Mouse (Mus musculus) layer of hippocampus, adult 9-10 months (tissue): ENCODE measurements around the gene Hjurp.

Experiments used
- DNase-seq: peaks from one replicate; pipeline ENCODE4 v3.0.0; 2022; ENCODE audit warnings: low spot score

The Hjurp gene

DNA sequence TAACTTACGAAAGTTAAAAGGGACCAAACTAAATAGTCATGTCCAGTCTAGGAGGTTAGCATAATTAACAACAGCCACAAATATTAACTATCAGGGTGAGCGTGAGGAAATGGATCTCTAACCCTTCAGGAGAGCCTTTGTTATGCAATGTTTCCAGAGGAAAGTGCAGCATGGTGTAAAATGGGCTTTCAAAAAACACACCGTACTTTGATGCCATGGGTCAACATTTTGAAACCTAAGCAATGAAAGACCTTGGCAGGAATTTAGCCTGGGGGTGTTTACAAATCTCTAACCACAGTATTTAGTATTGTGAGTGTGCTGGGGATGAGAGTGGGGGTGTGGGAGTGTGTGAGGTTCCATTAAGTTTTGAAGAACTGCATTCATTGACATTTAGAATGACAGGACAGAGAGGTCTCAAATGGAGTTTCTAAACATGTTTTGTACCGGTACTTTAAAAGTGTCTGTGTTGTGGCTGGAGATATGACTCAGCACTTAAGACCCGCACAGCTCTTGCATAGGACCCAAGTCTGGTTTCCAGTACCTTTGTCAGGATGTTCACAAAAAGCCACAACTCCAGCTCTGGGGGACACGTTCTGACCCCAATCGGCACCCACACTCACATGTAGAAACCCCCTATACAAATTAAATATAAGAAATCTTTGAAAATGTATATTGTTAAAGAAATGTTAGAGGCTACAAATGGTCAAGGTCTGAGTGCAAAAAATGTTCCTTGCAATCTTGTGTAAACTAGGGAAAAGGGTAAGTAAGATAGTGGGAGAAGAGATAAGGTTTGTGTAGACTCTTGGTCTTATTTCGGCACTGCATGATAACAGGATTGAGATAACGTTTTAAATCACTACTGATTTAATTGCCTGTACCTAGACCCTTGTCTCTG is 1.9 kb upstream of the Hjurp start:
- no peak for DNase-seq

DNA sequence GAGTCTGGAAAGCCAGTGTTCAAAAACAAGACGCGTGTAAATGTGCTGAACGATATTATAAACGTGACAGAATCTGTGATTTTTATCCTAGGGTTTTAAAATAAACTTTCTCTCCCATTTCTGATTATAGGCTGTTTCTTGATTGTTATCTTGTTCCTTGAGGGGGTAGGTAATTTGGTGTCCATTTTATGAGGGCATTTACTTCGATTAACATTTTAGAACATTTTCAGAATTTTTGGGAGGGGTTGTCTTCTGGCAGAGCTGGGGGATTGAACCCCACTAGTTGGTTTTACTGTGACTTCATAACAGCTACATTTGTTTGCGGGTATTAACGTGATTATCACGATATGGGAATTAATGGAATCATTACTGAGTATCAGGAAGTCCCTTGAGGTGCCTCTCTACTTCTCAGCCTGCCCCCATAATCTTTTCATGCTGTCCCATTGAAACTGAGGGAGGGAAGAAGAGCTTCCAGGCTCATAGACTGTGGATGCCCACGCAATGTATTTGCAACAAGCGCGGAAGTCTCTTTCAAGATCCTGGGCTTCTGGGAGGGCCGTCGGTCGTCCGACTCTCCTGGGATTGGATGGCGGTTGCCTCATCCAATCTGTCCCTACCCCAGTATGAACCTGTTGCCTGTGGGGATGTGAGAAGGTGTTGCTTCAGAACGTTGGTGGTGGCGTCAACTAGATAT is 532 bp upstream of the Hjurp start:
- no peak for DNase-seq

DNA sequence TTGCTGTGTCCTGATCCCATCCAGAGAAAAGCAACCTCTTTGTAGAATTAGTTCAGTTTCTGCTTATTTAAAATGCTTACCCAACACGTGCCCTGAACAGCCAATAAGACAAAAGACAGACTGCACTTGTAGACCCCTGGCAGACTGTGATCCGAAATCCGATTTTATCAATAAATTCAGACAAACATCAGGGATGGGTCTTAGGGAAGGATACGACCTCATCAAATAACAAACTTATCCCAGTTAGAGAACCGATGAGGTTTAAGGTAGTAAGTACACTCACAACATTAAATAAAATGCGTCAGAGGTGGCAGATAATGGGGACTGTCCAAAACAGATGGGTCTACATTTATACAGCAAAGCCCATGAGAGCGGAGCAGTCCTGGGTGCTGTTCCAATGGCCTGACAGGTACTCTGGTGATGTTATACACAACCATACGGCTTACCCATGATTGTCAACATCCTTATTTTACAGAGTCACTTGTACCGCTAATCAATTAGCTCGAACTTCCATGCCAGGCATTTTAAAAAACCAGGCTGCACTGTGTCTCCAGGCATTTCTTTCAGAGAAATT is 822 bp downstream of the Hjurp start:
- no peak for DNase-seq

DNA sequence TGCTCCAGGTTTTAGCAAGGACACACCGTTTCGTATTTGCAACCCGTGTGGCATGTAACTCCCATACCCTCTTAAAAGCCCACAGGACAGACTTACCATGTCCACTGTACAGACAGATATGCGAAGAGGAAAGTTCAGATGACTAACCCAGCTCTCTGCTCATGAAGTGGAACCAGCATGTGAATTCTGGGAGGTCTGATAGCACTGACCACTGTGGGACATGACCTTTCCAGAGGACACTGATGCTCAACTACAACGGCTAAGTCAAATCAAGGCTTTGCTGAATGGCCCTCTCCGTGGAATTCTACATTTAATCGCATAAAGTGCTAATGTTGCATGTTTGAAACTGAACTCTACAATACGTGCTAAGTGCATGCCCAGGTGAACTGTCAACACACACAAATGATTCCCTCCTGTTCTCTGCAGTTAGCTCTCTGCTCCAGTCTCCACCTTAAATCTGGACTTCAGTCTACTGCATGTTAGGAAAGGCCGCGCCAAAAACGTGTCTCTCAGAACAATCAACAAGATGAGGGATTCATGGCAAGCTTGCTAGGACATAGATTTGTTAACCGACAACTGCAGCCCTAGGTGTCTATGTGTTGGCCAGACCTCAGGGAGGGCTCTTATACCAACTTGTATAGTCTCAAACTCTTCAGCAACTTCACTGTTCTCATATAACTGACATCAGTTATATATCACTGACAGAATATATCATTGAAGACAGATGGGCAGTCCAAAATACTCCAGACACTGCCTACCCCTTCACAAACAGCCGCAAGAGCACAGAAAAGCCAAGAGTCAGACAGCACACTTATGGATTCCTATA is 1.5 kb downstream of the Hjurp start:
- DNase-seq, result no peak

DNA sequence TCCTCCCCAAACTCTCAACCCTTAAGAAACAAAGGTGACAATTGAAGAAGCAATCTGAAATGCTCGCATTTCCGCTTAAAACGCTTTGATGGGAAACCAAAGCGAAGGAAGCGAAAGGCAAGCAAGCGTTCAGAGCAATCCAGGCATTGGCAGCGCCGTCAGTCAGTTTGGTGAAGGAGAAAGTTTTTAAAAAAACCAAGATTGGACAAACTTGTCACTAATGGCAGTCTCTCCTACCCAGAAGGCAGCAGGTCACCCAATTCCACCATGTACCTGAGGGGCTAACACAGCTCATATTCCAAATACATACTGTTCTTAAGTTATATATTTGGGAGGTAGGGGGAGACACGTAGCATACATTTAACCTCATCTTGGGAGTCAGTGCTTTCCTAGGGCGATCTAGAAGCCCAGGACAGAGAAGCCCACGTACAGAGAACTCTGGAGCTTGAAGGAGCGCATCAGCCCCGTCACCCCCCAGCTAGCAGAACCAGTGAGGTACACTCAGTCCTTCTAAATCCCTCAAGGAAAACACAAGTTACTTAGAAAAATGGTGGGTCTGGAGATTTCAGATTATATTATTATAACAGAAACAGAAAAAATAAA is 2.3 kb downstream of the Hjurp start:
- DNase-seq, result no peak

DNA sequence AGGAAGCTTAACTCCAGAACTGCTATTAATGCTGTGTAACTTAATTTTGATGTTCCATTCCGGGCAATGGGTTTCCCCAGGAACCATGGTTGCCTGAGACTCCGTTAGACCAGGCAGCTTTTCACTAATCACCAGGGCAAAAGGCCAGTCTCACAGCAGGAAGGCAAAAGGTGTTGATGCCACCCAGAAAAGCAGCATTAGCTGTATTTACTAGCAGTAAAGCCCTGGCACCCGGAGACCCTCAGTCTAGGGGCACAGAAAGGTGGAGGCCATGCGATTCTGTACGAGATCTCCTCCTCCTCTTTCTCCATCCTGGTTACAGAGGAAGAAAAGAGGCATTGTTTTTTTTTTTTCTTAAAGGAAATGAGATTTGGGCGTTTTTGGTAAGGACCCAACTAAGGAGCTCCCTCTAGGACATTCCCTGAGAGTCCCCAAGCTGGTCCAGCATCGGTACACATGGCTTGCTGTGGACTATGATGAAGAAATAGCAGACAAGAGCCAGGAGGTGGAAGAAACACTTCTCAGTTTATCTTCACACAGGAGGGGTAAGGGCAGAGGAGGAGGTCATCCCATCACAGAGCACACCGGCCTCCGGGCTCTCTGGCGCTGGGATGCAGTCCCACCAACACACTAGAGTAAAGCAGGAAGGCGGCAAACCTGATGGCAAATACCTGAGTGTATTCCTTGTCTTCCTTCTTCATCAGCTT is 2.9 kb downstream of the Hjurp start:
- DNase-seq, result no peak

DNA sequence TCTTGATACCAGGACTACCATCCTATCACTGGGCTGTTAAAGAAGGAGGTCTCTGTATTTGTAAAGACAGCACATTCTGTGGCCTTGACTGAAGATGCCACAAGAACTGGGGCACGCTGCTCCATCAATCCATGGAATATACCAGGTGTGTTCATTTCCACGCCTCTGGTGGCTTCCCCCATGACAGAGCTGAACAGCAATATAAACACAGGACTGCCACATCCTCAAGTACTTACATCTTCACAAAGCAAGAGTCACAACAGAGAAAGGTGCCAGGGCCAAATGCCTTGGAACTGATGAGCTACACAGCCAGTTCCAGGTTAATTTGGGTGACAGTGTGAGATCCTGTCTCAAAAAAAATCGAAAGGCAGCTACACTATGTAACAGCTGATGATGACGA is 3.6 kb downstream of the Hjurp start:
- DNase-seq, result no peak

DNA sequence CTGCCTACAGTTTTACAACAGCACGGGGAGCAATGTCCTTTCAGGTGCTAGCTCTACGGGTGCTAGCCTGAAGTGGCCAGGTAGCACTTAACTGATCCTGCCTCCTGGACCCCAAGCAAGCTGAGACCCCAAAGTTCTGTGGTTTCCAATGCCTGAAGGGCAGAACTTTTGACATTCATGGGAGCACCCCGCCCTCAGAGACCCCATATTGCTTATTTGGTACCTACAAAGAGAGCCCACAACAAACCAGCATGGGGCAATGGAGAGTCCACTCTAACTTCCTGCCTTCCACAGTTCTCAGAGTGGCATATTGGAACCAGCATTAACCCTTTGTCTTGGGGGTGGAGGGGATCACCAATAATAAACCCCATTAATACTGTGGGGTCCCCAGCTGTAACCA is 4.1 kb downstream of the Hjurp start:
- no peak for DNase-seq

DNA sequence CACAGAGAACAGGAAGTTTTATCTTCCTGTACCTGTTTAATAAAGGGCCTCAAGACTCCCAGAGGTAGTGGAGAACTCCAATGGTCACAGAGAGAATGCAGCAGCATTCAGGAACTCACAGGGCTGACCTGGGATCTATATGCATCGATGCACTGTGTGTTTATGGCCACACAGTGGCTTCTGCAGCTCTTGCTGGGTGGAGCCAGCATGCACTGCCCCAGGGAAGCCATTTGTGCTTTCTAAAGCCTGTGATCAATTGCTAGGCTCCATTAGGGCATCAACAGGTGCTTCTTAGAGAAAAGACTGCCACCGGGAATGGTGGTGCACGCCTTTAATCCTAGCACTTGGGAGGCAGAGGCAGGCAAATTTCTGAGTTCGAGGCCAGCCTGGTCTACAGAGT is 4.6 kb downstream of the Hjurp start:
- DNase-seq, result no peak

DNA sequence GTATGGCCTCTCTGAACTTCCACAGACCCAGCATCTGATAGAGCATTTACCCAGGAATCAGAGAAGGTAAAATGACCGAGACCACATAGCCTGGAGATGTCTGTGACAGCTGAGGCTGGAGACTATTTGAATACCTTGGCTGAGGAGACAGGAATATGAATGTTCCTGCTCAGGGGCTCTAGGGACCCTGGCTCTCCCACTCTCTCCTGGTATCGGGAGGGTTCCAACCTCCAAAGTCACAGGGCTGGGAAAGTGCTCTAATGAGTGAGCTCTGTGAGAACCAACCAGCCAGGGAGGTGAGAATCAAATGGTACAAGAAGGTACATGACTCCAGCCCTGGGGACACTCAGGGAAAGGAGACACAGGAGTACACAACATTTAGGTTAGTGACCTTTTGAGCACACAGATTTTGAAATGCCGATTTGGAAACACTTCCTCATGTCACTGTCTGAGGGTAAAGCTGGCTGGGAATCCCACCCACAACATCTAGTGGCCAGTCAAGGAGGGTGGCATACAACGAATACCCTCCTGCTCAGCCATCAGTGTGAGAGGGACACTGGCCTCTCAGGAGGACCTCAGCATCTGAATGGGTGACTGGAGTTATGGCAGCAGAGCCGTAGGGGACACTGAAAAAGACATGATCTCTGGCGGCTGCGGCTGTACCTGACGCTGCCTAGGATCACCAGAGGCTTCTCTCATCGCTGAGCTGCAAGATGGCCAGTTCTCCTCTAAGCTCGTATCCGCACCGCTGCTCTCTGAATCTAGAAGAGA is 7.7 kb downstream of the Hjurp start:
- no peak for DNase-seq

DNA sequence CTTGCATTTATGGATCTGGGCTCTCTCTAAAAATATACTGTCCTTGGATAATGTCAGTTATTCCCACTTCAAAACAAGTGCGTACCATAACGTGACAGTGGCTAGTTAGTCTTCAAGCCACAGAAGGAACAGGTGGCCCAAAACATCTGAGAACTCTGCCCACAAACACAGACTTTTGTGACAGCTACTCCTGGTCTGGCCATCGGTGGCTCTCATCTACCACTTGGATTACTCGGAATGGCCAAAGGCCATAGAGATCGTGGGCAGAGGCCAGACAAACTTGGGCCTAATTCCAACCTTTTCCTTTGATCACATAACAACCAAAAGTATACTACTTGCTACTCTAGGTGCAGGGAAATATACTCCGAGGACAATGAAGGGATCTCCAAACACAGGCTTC is 9.4 kb downstream of the Hjurp start:
- no peak for DNase-seq

DNA sequence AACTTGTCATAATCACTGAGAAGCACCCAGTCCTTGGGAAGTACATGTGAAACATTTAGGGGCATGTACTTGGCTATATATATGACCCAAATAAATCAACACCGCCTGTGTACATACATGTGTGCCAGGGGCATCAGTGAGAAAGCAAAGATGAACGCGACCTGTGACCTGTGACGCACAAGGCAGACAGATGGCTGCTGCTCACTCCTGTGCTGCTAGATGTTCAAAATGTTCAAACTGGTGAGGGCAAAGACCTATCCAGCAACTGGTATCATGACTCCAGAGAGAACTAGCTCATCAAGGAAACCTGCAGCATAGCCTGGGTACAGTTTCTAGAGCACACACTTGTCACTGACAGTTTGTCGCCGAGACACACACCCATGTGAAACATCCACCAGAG is 9.9 kb downstream of the Hjurp start:
- DNase-seq, result no peak

DNA sequence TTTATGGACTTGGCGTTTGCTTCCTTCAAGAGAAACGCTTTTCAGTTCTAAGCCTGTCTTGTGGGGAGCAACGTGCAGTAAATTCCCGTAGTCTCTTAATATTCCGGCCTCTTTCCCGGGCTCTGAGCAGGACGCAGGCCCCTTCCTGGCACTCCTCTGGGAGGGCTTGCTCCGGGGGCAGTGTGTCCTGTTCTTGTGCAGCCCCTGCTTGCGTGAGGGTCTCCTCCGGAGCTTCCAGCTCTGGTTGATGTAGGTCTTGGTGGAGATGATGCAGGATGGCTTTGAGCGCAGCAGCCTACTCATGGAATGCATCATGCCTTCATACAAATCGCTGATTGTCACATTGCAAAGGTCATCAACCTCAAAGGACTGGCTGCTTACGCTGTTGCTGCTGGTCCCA is 11.3 kb downstream of the Hjurp start:
- DNase-seq, result no peak

DNA sequence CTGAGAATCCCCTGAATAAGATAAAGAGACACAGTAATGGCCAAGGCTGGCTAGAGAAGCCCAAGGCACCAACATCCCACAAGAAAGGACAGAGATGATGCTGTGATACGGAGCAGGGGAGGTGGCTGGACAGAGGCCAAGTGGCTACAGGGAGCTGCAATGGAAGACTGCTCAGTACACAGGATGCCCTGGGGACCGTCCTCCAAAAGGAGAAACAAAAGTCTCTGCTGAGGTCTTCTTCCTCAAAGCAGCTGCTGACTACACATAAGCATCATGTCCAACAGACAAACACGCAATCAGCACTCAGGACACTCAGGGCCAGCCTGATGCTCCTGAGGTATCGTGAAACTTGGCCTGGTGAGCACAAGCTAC is 12.6 kb downstream of the Hjurp start:
- DNase-seq, result no peak

DNA sequence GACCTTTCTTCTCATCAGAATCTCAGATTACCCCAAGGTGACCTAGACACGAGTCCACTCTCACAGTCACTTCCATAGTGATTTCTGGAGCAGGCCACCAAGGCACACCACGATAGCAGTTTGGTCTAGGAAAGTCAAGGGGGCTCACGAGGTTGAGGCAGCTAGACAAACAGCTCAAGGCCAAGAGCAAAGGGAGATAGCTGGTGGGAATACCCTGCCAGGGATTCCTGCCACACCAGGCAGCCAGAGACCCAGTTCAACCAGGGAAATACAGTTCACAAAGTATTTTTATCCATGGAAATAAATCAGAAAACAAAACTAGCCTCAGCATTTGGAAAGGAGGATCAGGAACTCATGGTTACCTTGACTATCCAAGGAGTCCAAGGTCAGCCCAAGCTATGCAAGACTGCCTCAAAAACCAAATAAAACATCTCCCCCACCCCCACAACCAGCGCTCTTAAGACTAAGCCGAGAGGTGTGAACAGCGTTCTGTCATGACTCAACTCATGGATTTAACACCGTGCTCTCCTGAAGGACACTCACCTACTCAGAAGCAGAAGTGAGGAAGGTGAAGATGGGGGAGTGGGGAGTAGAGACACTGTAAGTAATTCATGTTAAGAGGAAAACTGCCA is 13.1 kb downstream of the Hjurp start:
- no peak for DNase-seq

DNA sequence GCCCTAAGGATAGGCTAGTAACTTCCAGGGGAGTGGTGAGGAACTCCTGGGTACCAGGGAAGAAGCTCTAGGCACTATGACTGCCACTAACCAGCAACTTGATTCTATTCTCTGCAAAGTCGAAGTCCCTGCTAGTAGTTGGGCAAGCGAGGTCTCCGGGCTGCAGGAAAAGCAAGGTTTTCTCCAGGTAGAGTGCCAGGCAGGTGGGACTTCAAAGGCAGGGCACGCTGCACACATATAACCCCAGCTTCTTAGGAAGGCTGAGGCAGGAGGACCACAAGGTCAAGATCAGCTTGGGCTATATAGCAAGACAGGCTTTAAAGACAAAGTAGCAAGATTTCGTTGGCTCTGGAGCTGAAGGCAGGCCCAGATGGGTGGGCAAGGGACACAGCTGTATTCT is 13.7 kb downstream of the Hjurp start:
- DNase-seq, result no peak

DNA sequence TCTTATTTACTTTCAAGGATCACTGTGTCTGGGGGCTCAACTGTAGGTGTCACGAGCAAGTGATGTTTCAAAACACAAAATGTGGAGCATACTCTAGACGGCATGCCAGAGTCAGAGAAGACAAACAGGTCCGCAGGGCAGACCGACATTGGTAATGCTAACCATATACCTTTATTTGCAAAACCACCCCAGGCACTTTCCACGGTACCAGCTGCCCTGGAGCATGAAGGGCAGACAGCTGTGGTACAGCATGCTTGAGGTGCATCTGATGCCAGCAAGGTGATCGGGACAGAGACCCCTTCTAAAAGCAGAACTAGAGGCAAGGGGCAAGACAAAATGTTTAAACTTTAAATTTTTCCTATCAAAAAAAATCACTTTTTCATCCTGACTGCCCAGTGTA is 14.5 kb downstream of the Hjurp start:
- DNase-seq, result no peak

DNA sequence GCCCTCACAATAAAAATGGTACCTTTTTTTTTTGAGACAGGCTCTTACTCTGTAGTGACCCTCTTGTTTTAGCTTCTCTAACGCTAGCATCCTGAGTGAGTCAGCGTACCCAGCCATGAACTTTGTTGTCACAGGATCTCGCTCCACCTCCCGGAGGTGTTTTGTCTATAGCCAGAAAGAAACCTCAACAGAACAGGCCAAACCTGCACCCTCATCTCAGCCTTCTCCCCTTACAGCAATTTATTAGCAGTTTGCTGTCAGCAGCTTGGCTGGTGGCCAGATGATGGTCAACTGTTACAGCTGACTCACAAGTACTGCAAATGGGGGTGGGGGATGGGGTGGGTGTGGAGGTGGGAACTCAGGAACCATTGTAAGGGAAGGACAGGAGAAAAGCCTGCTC is 15.2 kb downstream of the Hjurp start:
- DNase-seq, result no peak

DNA sequence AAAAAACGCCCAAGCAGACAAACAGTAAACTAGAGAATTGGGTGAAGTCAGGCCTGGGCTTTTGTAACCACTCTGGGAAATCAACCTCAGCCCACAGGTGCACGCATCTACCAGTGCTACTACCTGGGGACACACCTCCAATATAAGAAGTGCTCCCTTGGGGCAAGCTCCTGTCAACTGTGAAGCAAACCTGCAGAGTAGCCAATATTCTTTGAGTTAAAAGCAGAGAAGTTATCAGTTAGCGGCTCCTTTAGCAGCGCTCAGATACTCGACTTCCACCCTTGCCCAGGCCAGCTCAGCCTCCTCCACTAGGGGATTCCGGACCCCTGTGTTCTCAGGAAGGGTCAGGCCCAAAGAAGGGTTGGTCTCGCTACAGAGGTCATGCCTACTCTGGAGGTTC is 15.7 kb downstream of the Hjurp start:
- DNase-seq, result no peak
